Mouse (Mus musculus) hindbrain, embryonic 16.5 days (tissue): Measurements from ENCODE around the gene Cntn1. TPM values are rescaled to one million over a fixed set of nuclear protein-coding genes. Genes with fewer than 3 reads are reported as not detected.

ENCODE experiments used
- ATAC-seq: fragments of 200-750 bp; cut with Nextera tagmentation; 2 replicates; pipeline ENCODE4 v1.8.0; 2017; ENCODE audit warnings: moderate TSS enrichment, moderate library complexity
- H3K27ac ChIP-seq: fragments of 300-500 bp; sonication (generic); 2 replicates; pipeline ENCODE4 v1.5.1; 2014; ENCODE audit warnings: low read depth, mild to moderate bottlenecking, control low read depth, low read length, moderate library complexity
- H3K27me3 ChIP-seq: fragments of 300-500 bp; sonication (generic); replicated peaks from 2 replicates; pipeline ENCODE4 v1.6.1; 2014; ENCODE audit warnings: low read length; ENCODE audit not compliant: control insufficient read depth, insufficient read depth
- H3K36me3 ChIP-seq: fragments of 300-500 bp; sonication (generic); 2 replicates; pipeline ENCODE4 v1.6.1; 2014; ENCODE audit warnings: mild to moderate bottlenecking, low read length, moderate library complexity, mixed read lengths; ENCODE audit not compliant: control insufficient read depth, insufficient read depth
- H3K4me1 ChIP-seq: fragments of 300-500 bp; sonication (generic); 2 replicates; pipeline ENCODE4 v1.6.1; 2014; ENCODE audit warnings: low read depth, low read length; ENCODE audit not compliant: control insufficient read depth, insufficient read depth
- H3K4me2 ChIP-seq: fragments of 300-500 bp; sonication (generic); 2 replicates; pipeline ENCODE4 v1.6.1; 2014; ENCODE audit warnings: mild to moderate bottlenecking, low read length, control low read depth, moderate library complexity
- H3K4me3 ChIP-seq: fragments of 300-500 bp; sonication (generic); 2 replicates; pipeline ENCODE4 v1.5.1; 2014; ENCODE audit warnings: mild to moderate bottlenecking, low read length, control low read depth, moderate library complexity
- H3K9ac ChIP-seq: fragments of 300-500 bp; sonication (generic); 2 replicates; pipeline ENCODE4 v1.6.1; 2014; ENCODE audit warnings: low read depth, mild to moderate bottlenecking, control low read depth, low read length, moderate library complexity
- H3K9me3 ChIP-seq: fragments of 300-500 bp; sonication (generic); 2 replicates; pipeline ENCODE4 v1.6.1; 2014; ENCODE audit warnings: mild to moderate bottlenecking, low read length, moderate library complexity; ENCODE audit not compliant: control insufficient read depth
- WGBS: fragments of 180-500 bp; shearing (Covaris S2); extraction: QIAGEN DNeasy Blood & Tissue Kit; methylation state at CpG from one replicate; pipeline ENCODE4 v1.1.7; 2014; 5-methylcytosine and 5-hydroxymethylcytosine counted together
- polyA plus RNA-seq: library from polyadenylated mRNA; unstranded; fragments of >200 nt; fragmentation: Nextera tagmentation; extraction: Ambion mirVana; gene quantifications from 2 replicates; pipeline ENCODE4 v1.2.1, GENCODE M21; 2015

Cntn1 gene
- polyA plus RNA-seq, 1 experiment from 2014 or later, result 110 TPM

- Histone ChIP-seq H3K4me1 (no peaks in the 10 kb centered on the region), H3K9me3 (no peaks in the 10 kb centered on the region), H3K4me2 (no peak overlapping the region), H3K27me3 (no peaks in the 10 kb centered on the region), H3K9ac (no peak overlapping the region), H3K4me3 (no peak overlapping the region), H3K36me3 (no peaks in the 10 kb centered on the region), H3K27ac (no peak overlapping the region)
- no peak for ATAC-seq
- WGBS, result 94% methylated on average over 1 of the region's 1 CpGs
These were observed 158.8 kb downstream of the Cntn1 start for GRCm38 (mm10) chr15:92209778-92210177.

GRCm38 (mm10) chr15:92210486-92211235 is 159.7 kb downstream of the Cntn1 start:
- WGBS, result 85% methylated on average over 7 of the region's 7 CpGs
- Histone ChIP-seq H3K4me2 (no peak overlapping the region), H3K9me3 (no peaks in the 10 kb centered on the region), H3K4me1 (no peaks in the 10 kb centered on the region), H3K4me3 (no peak overlapping the region), H3K36me3 (no peaks in the 10 kb centered on the region), H3K9ac (no peak overlapping the region), H3K27me3 (no peaks in the 10 kb centered on the region), H3K27ac (no peak overlapping the region)
- ATAC-seq, result no peak

GRCm38 (mm10) chr15:92215841-92216240 is 164.9 kb downstream of the Cntn1 start:
- no peaks in the 10 kb centered on the region for H3K4me1 ChIP-seq
- H3K27ac ChIP-seq, result no peak overlapping the region
- H3K9me3 ChIP-seq, result no peaks in the 10 kb centered on the region
- no peaks in the 10 kb centered on the region; the same call in 1 of the 2 replicates for H3K36me3 ChIP-seq
- 39% methylated on average over 3 of the region's 3 CpGs for WGBS
- no peak overlapping the region for H3K4me3 ChIP-seq
- ATAC-seq, result no peak
- no peak overlapping the region for H3K4me2 ChIP-seq
- no peaks in the 10 kb centered on the region for H3K27me3 ChIP-seq
- no peak overlapping the region for H3K9ac ChIP-seq

- H3K9ac ChIP-seq, result no peak overlapping the region
- H3K27ac ChIP-seq, result no peak overlapping the region
- no peaks in the 10 kb centered on the region; the same call in 1 of the 2 replicates for H3K36me3 ChIP-seq
- no peak overlapping the region for H3K4me2 ChIP-seq
- H3K4me3 ChIP-seq, result no peak overlapping the region
- ATAC-seq, result no peak
- no peaks in the 10 kb centered on the region for H3K27me3 ChIP-seq
- WGBS, result 81% methylated on average over 2 of the region's 2 CpGs
- no peaks in the 10 kb centered on the region for H3K9me3 ChIP-seq
- H3K4me1 ChIP-seq, result no peaks in the 10 kb centered on the region
These were observed 170.5 kb downstream of the Cntn1 start for GRCm38 (mm10) chr15:92221446-92221845.

- H3K27me3 ChIP-seq, result no peaks in the 10 kb centered on the region
- 19% methylated on average over 7 of the region's 7 CpGs for WGBS
- no peaks in the 10 kb centered on the region; the same call in 1 of the 2 replicates for H3K36me3 ChIP-seq
- H3K9me3 ChIP-seq, result no peaks in the 10 kb centered on the region
- ATAC-seq, result no peak
- H3K4me2 ChIP-seq, result no peak overlapping the region
- no peak overlapping the region for H3K27ac ChIP-seq
- H3K9ac ChIP-seq, result no peak overlapping the region
- H3K4me3 ChIP-seq, result no peak overlapping the region
- H3K4me1 ChIP-seq, result no peaks in the 10 kb centered on the region
These were observed 180.4 kb downstream of the Cntn1 start for GRCm38 (mm10) chr15:92231386-92231785.

GRCm38 (mm10) chr15:92235836-92236235 is 184.9 kb downstream of the Cntn1 start:
- Histone ChIP-seq H3K4me1 (no peaks in the 10 kb centered on the region), H3K4me3 (no peak overlapping the region), H3K27me3 (no peaks in the 10 kb centered on the region), H3K4me2 (no peak overlapping the region), H3K36me3 (no peaks in the 10 kb centered on the region; the same call in 1 of the 2 replicates), H3K27ac (no peak overlapping the region), H3K9ac (no peak overlapping the region), H3K9me3 (no peaks in the 10 kb centered on the region)
- WGBS, result 77% methylated on average over 6 of the region's 6 CpGs
- ATAC-seq, result no peak

GRCm38 (mm10) chr15:92264980-92265707 is 214.2 kb downstream of the Cntn1 start:
- no peak for ATAC-seq
- Histone ChIP-seq H3K36me3 (no peaks in the 10 kb centered on the region), H3K27ac (no peak overlapping the region), H3K4me2 (no peak overlapping the region), H3K27me3 (no peaks in the 10 kb centered on the region), H3K9ac (no peak overlapping the region), H3K4me1 (no peaks in the 10 kb centered on the region), H3K4me3 (no peak overlapping the region), H3K9me3 (no peaks in the 10 kb centered on the region)
- WGBS, result 23% methylated on average over 7 of the region's 7 CpGs

- no peaks in the 10 kb centered on the region for H3K36me3 ChIP-seq
- H3K4me1 ChIP-seq, result no peaks in the 10 kb centered on the region
- no peaks in the 10 kb centered on the region for H3K9me3 ChIP-seq
- H3K9ac ChIP-seq, result no peak overlapping the region
- no peaks in the 10 kb centered on the region for H3K27me3 ChIP-seq
- no peak overlapping the region for H3K4me2 ChIP-seq
- no peak for ATAC-seq
- H3K27ac ChIP-seq, result no peak overlapping the region
- H3K4me3 ChIP-seq, result no peak overlapping the region
- 29% methylated on average over 3 of the region's 3 CpGs for WGBS
These were observed 217.4 kb downstream of the Cntn1 start for GRCm38 (mm10) chr15:92268341-92268740.

- H3K4me3 ChIP-seq, result no peak overlapping the region
- no peak for ATAC-seq
- H3K27me3 ChIP-seq, result no peaks in the 10 kb centered on the region
- no peaks in the 10 kb centered on the region for H3K9me3 ChIP-seq
- H3K4me1 ChIP-seq, result no peaks in the 10 kb centered on the region
- no peaks in the 10 kb centered on the region for H3K36me3 ChIP-seq
- H3K9ac ChIP-seq, result no peak overlapping the region
- H3K27ac ChIP-seq, result no peak overlapping the region
- H3K4me2 ChIP-seq, result no peak overlapping the region
- 85% methylated on average over 18 of the region's 18 CpGs for WGBS
These were observed 217.9 kb downstream of the Cntn1 start for GRCm38 (mm10) chr15:92268741-92269322.
